Mouse (Mus musculus) common myeloid progenitor, adult 5-6 weeks (primary cell): Measurements from ENCODE around the gene Mbnl3. TPM values are rescaled to one million over a fixed set of nuclear protein-coding genes. Genes with fewer than 3 reads are reported as not detected.
A peak's percentile ranks its signal among the peaks of the same experiment; 100 is the strongest.

ENCODE experiments used
- ATAC-seq: replicated peaks from 2 replicates; pipeline ENCODE4 v1.8.0; 2016; ENCODE audit warnings: low read depth, mild to moderate bottlenecking, moderate TSS enrichment, inconsistent platforms; ENCODE audit not compliant: poor library complexity, severe bottlenecking
- total RNA-seq: library from RNA; stranded (forward); fragments of 200-1000, 187-1606 nt; gene quantifications from 2 replicates; pipeline ENCODE4 v1.2.3, GENCODE M21; 2017

The Mbnl3 gene
- total RNA-seq = 57.8 and 59.5 TPM in 2 replicates

DNA sequence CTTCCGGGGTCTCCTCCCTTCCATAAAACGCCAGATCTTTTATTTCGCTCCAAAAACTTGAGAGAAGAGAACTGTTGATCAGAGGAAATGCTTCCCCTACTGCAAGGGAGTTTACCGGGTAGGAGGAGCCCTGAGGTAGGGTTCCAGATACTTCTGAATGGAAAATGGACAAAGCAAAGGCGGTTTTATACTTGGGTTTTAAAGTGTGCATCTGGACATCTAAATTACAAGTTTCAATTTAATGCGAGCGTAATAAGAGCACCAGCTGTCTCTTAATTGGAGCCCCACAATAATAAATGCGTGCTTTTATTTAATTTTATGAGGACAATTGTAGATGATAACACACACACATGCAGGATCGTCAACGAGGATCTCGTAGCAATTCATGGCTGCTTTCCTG is at the start of gene Mbnl3:
Gene Mbnl3, minus strand, starts transcription at position 101 of the 400 bp plus-strand sequence.
- ATAC-seq = no peak

DNA sequence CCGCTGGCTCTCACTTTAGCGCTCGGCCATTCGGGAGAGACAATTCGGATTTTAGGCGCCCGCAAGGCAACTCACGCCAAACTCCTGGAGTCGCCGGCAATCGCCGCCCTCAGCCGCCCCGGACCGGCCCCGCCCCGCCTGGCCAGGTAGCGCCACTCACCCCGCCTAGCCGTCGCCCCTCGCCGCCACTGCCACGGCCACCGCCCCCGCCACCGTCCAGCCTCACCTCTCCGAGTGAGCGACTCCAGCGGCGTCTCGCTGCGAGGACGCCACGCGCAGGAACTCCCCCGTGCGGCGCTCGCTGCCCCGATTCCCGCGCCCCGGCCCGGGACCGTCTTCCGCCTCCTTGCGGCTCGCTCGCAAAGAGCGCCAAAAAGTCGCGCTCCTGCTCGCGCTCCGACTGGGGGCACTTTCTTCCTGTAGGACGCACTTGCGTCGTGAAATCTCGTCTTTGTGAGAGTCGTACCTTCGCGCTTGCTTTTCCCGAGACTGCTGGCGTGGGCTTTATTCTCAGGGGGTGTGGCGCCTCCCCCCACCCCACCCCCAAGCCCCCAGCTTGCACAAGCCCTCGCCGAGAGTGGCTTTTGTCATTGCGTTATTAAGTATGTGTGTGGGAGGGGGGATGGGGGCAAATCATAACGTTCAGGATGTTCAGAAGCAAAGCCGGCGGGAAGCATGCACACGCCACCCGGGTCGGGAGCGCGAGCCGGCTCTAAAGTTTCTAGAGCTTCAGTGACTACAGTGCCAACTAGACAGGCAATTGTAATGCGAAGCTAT is 596 bp downstream of the Mbnl3 start:
- ATAC-seq = peak; percentile 48

DNA sequence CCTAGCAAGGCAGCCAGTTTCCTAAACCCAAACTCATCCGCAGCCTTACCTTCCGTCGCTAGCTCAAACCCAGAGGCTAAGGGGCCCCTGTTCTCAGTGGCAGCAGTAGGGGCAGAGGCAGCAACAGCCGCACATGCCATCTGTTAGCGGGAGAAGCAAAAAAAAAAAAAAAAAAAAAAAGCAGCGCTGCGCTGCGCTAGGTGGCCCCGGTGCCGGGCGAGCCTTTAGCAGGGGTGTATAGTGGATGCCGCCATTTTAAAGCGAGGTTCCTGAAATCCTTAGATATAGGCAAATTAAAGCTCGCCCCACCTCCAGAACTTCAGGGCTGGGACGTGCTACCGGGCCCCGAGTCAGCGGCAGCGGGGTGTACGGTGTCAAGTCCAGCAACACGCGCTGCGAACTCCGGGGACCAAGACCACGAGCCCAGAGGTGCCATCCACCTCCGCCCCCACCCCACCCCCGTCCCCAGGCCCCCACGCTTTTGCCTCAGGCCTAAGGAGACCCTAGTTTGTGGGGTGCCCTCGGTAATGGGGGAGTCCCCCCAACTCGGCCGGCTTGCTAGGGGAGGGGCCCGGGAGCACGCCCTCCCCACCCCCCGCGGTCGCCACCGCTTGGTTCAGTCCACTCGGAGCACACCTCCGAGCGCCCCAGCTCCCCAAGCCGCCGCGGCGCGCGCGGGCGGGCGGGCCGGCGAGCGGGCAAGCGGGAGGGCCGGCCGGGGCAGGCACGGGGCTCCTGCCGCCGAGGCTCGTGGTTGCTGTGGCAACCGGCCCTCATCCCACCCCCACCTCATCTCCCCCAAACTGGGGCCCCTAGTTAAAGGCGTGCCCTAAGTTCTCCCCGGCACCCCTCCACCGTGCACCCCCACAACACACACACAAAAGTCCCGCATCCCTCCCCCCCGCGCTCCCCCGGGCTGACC is 1.4 kb downstream of the Mbnl3 start:
- peak; percentile 85 for ATAC-seq

DNA sequence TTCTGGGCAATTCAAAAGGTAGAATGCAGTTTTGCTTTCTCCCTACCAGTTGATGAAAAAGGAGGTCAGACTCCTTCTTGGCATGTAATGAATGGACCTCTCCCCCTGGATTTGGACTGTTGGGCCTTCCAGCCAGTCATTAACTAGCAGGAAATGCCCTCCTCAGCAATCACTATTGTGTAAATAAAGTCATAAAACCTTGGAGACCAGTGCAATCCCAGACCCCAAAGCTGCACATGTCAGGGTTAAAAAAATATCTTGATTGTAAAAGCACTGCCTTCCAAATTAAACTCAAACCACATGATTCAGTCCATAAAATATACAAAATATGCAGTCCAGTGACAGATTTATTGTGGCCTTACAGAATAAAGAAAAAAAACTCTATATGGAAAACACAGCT is 9.3 kb downstream of the Mbnl3 start:
- no peak for ATAC-seq

DNA sequence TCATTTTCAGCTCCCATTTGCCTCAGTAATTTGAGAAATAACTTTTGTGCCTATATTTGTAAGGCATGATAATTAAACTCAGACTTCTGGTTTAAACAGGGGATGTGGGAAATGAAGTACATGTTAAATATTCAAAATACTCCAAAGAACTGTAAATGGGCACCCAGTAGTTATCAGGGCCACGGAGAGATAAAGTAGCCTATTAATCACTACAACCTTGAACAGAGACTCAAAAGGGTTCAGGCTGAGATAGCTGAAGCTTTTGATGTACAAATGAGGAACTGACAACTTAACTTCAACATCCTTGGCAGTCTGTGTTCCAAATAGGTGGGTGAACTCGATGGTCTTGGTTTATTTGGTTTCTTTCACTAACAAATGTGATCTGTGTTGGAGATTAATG is 34.4 kb downstream of the Mbnl3 start:
- ATAC-seq = no peak

DNA sequence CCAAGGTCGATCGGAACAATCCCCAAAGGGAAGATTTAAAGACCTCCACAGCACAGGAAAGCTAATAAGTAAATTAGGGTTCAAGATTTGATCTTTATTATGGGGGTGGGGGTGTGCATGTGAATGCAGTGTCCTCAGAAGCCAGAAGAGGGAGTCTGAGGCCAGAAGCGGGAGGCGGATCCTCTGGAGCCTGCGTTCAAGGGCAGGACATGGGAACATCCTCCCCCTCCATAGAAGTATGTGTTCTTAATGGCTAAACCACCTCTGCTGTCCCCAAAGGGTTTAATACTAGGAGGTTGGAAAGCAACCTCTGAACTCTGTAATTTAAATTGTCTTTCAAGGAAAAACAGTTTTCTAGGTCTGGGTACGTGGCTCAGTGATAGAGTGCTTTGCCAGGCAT is 34.9 kb downstream of the Mbnl3 start:
- ATAC-seq = 0 out of 2 replicates have a peak, but pooled peaks have one; percentile 25

DNA sequence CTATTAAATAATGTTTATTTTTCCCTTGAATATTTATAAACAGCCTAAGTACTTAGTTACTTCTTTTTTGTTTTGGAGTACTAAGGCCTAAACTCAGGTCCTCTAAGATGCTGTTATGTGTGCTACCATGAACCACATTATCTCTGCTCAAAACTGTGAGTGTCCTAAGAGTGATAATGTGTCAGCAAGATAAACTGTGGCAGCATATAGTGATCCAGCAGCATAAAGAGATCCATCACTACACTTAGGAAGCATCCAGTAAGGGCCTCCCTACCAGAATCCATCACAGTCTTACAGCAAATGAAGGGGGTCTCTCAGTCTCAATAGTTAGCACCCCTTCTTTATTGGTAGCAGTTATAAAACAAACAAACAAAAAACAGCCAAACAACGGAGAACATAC is 35.9 kb downstream of the Mbnl3 start:
- ATAC-seq = no peak

DNA sequence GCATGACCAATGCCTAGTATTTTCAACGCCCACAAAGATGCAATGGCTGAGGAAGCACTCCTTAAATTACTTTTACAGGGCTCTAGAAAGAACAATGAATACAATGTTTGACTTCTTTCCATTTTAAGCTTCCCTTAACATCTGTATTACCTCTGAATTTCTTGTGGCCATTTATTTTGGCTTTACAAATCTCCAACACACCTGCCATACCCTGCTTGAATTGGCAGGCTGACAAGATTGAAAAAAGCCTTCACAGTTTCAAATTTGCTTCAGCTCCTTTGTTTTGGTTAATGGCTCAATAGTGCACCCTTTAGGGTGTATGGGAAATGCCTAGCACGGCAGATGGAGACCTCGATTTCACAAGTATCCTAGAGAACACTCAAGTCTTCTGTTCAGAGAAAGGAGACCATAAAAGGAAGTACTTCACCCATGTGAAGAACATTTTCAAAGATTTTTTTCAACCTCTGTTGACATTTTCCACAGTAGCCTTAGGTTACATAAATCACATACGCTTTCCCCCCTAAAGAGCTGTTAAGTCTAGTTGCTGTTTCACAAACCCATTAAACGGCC is 36.8 kb downstream of the Mbnl3 start:
- ATAC-seq = peak; percentile 45; the same call in 1 of the 2 replicates

DNA sequence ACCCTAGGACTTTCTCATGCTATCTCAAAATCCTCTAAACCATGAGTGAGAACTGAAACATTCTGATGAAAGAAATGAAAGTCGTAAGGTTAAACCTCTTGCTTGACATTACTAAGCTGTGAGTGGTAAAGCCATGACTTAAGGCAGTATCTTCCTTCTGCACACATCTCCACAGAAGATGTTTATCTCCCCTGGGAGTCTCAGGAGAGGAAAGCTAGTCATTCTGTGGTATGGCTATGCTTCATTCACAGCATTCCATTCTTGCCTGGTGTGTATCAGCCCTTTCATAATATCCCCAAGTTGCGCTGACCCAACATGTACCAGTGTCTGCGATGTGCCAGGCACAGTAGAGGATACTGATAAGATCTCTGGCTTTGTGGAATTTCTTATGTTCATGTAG is 38.4 kb downstream of the Mbnl3 start:
- no peak for ATAC-seq

DNA sequence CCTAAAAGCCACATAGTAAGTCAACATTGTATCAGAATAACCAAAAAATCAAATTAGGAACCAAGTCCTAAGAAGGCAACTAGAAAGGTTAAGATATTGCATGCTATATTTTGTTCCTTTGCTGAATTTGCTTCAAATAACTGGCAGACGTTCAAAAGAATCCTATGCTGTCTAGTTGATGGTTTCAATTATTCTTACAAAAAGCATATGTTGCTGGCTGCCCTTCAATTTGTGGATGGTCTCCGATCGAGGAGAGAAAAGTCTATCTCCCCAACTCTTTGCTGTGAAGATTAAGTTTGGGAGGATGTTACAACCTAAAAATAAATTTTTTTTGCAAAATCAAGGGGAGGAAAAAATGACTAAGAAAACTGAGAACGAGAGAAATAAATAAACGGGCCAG is 41.6 kb downstream of the Mbnl3 start:
- no peak for ATAC-seq

DNA sequence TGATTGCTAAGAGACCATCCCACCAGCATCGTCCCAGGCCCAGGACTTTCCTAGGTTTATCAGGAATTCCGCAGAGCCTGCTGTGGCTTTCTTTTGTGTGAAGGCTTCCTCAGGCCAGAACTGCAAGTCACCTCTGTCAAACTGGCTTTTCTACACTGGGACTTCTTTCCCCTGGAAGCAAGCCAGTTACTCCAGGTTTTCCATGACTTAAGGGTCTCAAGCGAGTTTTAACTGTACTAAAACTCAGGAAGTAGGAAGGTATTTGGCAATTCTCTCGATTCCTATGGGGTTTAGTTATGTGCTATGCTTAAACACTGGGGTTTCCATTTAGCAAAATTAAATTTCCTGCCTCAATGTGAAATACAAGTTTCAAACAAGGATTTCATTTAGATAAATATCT is 57.9 kb downstream of the Mbnl3 start:
- ATAC-seq = no peak

DNA sequence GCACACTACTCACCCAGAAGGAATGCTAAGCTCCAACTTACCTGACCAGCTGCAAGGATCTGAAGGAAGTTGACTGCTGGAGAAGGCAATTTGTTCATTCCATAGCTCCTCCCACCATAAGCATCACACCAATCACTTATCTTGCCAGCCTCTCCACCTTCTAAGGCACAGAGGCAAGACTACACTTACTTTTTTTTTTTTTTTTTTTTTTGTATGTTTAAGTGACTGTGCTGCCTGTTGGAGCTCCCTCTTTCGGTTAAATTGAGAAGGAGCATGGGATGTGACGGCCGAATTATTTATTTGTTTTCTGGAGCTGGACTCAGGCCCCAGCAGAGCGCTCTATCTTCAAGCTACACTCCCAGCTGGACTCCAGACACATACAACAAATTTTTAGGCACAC is 60.0 kb downstream of the Mbnl3 start:
- ATAC-seq = peak; percentile 68

DNA sequence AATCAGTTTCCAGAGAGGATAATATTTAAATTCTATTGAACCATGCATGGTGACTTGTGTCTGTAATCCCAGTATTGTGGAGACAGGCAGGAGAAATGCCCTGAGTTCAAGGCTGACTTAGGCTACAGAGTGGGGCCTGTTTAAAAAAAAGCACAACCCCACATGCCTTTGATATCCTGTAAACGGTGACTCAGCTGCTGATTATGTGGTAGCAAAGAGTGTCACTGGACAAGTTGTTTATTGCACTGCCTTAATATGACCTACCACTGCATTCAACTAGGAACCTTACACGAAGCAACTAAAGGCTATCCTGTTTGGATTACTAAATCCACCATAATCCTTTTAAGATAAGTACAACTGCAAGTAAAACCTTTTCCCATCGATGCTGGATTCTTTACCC is 66.3 kb downstream of the Mbnl3 start:
- no peak for ATAC-seq

DNA sequence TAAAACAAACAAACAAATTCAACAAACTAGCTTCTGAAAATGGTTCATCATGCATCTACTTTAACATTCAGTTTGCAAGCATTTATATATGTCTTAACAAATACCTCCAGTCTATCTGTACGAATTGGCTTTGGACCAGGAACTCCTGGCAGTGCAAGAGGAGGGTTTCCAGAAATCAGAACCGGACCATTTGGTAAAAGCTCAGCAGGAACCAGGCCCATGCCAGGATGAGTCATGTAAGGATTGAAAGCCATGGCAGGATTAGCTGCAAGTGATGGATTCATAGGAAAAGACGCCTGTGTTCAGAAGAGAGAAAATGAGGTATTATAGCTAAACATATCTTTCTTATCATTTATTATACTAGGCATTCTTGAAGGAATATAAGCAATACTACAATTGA is 75.0 kb downstream of the Mbnl3 start:
- no peak for ATAC-seq

DNA sequence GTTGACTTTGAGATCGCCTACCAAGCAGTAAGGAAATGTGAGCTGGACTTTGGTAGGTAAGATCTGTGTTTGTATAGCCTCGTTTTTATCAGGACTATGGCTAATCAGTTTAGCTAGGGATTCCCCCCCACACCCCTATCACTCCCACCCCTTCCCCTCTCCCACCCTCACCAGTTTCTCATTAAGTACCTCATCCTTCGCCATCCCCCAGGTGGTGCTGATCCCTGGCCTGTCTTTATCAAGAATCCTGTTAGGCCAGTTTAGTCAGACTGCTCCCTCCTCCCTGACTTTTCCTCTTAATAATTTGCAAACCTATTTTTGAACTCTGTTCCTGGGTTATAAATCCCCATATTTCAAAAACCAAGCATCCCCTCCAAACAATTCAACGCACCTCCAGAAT is 103.6 kb downstream of the Mbnl3 start:
- ATAC-seq = no peak

DNA sequence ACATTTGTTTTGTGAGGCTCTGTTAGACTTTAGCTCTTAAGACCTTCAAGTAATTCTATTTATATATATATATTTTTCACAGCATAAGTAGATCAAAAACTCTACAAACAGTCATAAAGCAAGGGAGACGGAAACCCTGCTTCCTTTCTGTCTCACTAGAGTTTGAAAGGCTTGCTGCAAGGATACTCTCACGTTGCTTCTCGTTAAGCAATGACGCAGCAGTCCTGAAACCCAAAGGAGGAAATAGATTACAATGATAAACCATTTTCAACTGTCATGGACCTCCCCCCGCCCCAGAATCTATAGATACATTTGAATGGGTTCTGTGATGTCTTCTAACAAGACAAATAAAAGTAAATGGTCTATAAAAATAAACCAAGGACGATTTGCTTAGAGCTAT is 121.4 kb downstream of the Mbnl3 start:
- ATAC-seq = peak; percentile 74

DNA sequence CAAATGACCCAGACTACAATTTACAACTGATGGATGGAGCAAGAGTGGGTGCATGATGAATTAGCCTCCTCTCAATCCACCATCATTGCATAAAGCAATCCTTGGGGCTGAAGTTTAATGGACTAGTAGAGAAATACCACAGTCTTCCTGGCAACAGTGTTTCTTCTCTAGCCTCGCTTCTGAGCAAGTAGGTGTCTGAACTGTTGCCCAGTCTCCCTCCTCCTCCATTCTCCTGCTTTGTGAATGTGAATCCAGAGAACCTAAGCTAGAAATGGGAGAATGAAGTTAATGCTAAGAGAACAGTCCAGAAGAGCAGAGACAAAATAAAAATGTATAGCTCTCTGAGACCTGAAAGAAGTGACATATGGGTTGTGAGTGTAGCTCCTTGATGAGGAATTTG is 122.1 kb downstream of the Mbnl3 start:
- no peak for ATAC-seq

DNA sequence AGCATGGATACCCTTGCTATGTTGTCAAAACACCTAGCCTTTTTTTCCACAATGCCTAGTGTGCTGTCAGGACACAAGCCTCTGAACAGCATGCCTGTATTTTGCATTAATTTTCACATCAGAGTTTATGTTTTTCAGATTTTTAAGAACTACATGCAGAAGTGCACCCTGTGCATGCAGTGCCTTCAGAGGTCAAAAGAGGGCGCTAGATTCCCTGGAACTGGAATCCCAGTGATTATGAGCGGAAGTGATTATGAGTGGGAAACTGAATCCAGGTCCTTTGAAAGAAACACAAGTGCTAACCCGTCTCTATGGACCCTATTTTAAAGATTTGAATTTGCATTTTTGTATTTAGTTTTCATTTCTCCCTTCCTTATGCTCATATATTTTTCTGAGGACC is 129.6 kb downstream of the Mbnl3 start:
- peak; percentile 58; the same call in 1 of the 2 replicates for ATAC-seq
